Mouse (Mus musculus) lung, embryonic 14.5 days (tissue): ENCODE data around the gene Tsnaxip1. TPM values are rescaled to one million over a fixed set of nuclear protein-coding genes. Genes with fewer than 3 reads are reported as not detected.

Experiments used
- ATAC-seq: fragments of 200-750 bp; cut with Nextera tagmentation; 2 replicates; pipeline ENCODE4 v1.8.0; 2017; ENCODE audit warnings: mild to moderate bottlenecking, moderate TSS enrichment, moderate library complexity; ENCODE audit not compliant: insufficient read depth
- DNase-seq: peaks from one replicate; pipeline ENCODE4 v3.0.0-alpha.2; 2015
- H3K27ac ChIP-seq: fragments of 300-500 bp; sonication (generic); 2 replicates; pipeline ENCODE4 v1.5.1; 2014; ENCODE audit warnings: low read depth, mild to moderate bottlenecking, moderate library complexity
- H3K27me3 ChIP-seq: fragments of 300-500 bp; sonication (generic); 2 replicates; pipeline ENCODE4 v1.6.1; 2014; ENCODE audit warnings: low read length, control low read depth; ENCODE audit not compliant: insufficient read depth
- H3K36me3 ChIP-seq: fragments of 300-500 bp; sonication (generic); 2 replicates; pipeline ENCODE4 v1.6.1; 2014; ENCODE audit warnings: control low read depth; ENCODE audit not compliant: insufficient read depth
- H3K4me1 ChIP-seq: fragments of 300-500 bp; sonication (generic); 2 replicates; pipeline ENCODE4 v1.6.1; 2014; ENCODE audit warnings: antibody characterized with exemption, control low read depth; ENCODE audit not compliant: insufficient read depth
- H3K4me2 ChIP-seq: fragments of 300-500 bp; sonication (generic); 2 replicates; pipeline ENCODE4 v1.6.1; 2014; ENCODE audit warnings: mild to moderate bottlenecking
- H3K4me3 ChIP-seq: fragments of 300-500 bp; sonication (generic); 2 replicates; pipeline ENCODE4 v1.5.1; 2014; ENCODE audit warnings: low read depth, low read length
- H3K9ac ChIP-seq: fragments of 300-500 bp; sonication (generic); 2 replicates; pipeline ENCODE4 v1.6.1; 2014
- H3K9me3 ChIP-seq: fragments of 300-500 bp; sonication (generic); 2 replicates; pipeline ENCODE4 v1.6.1; 2016; ENCODE audit warnings: low read depth, low read length, control low read depth
- CTCF ChIP-seq: IDR thresholded peaks from 2 replicates; pipeline ENCODE4 v1.5.1; 2016; ENCODE audit warnings: antibody characterized with exemption, low read depth
- WGBS: fragments of 180-500 bp; shearing (Covaris S2); extraction: QIAGEN DNeasy Blood & Tissue Kit; methylation state at CpG from one replicate; pipeline ENCODE4 v1.1.7; 2014; 5-methylcytosine and 5-hydroxymethylcytosine counted together
- polyA plus RNA-seq: library from polyadenylated mRNA; unstranded; fragments of >200 nt; fragmentation: Nextera tagmentation; extraction: Ambion mirVana; gene quantifications from 2 replicates; pipeline ENCODE4 v1.2.1, GENCODE M21; 2014

The Tsnaxip1 gene
- polyA plus RNA-seq, 1 experiment from 2014 or later = 0.09 TPM

- Histone ChIP-seq H3K9ac (no peak overlapping the region), H3K27me3 (no peaks in the 10 kb centered on the region), H3K4me3 (no peak overlapping the region), H3K27ac (no peak overlapping the region), H3K9me3 (no peaks in the 10 kb centered on the region), H3K4me2 (no peak overlapping the region), H3K36me3 (peaks cover 8% of the 10 kb centered on the region), H3K4me1 (no peaks in the 10 kb centered on the region)
- WGBS = 90% methylated on average over 5 of the region's 5 CpGs
- DNase-seq = no peak
- ATAC-seq = no peak
- TF ChIP-seq CTCF = no peak
Measured at GRCm38 (mm10) chr8:105839209-105839608, 11.7 kb downstream of the Tsnaxip1 start.

- Histone ChIP-seq H3K4me2 (no peak overlapping the region), H3K27ac (no peak overlapping the region), H3K9me3 (no peaks in the 10 kb centered on the region), H3K4me1 (no peaks in the 10 kb centered on the region), H3K27me3 (no peaks in the 10 kb centered on the region), H3K4me3 (no peak overlapping the region), H3K9ac (no peak overlapping the region), H3K36me3 (peaks cover 62% of the 10 kb centered on the region)
- TF ChIP-seq CTCF = no peak
- ATAC-seq = no peak
- WGBS = 81% methylated on average over 11 of the region's 11 CpGs
- no peak for DNase-seq
Measured at GRCm38 (mm10) chr8:105846678-105847077, 19.1 kb downstream of the Tsnaxip1 start.

GRCm38 (mm10) chr8:105850014-105850413, 22.5 kb downstream of the Tsnaxip1 start:
- no peak for ATAC-seq
- DNase-seq = no peak
- H3K36me3 ChIP-seq = peaks cover 46% of the 10 kb centered on the region
- WGBS = 77% methylated on average over 4 of the region's 4 CpGs
- H3K9ac ChIP-seq = no peak overlapping the region
- TF ChIP-seq CTCF = no peak
- no peaks in the 10 kb centered on the region for H3K4me1 ChIP-seq
- no peak overlapping the region for H3K27ac ChIP-seq
- no peaks in the 10 kb centered on the region for H3K27me3 ChIP-seq
- no peak overlapping the region for H3K4me3 ChIP-seq
- H3K4me2 ChIP-seq = peak overlapping the region; percentile 55; the same call in 1 of the 2 replicates
- H3K9me3 ChIP-seq = no peaks in the 10 kb centered on the region

DNA sequence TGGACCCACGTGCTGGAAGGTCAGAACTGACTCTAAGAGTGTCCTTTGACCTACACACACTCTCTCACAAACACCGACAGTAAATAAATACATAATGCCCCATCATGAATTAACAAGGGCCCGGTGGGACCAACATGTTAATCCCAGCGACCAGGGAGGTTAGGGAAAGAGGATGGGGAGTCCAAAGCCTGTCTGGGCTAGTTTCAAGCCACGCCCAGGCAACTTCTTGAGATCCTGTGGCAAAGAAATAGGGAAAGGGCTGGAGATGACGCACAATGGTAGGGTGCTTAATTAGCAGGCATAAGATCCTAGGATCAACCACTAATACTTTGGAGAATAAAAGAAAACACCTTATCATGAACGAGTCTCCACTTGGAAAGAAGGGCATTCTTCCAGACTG, 23.1 kb downstream of the Tsnaxip1 start:
- Histone ChIP-seq H3K4me2 (peak overlapping the region; percentile 55), H3K4me3 (peak overlapping the region; percentile 5; the same call in 1 of the 2 replicates), H3K36me3 (peaks cover 40% of the 10 kb centered on the region), H3K9me3 (no peaks in the 10 kb centered on the region), H3K4me1 (no peaks in the 10 kb centered on the region), H3K27me3 (no peaks in the 10 kb centered on the region), H3K27ac (no peak overlapping the region), H3K9ac (no peak overlapping the region; the same call in 1 of the 2 replicates)
- no peak for TF ChIP-seq CTCF
- ATAC-seq (no peak), DNase-seq (no peak)
- 75% methylated on average over 7 of the region's 7 CpGs for WGBS

DNA sequence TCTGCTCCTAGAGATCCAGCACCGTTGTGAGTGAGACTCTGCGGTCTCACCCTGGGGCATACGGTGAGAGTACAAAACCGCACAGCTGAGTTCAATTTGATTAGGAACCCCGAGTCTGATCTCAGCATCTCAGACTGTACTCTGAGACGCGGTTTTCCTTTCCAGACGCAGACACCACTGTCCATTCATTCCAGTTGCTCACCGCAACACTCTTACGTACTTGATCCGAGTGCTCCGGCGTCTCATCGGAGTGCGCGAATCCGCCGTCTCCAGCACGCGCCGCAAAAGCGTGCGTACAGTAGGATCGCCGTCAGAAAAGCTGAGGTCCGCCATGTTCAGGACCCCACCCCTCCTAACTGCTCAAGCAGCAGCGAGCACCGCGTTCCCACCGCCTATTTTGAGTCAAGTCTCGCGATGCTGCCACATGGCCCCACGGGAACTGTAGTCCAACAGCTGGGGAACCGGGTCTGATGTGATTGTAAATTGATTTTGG, 24.2 kb downstream of the Tsnaxip1 start:
- peaks cover 8% of the 10 kb centered on the region for H3K4me1 ChIP-seq
- peak overlapping the region; percentile 71 for H3K27ac ChIP-seq
- H3K4me2 ChIP-seq = peak overlapping the region; percentile 69
- H3K9ac ChIP-seq = peak overlapping the region; percentile 73
- no peaks in the 10 kb centered on the region for H3K9me3 ChIP-seq
- TF ChIP-seq CTCF = no peak
- peak overlapping the region; percentile 77 for H3K4me3 ChIP-seq
- H3K36me3 ChIP-seq = peaks cover 29% of the 10 kb centered on the region
- DNase-seq (peak; percentile 98), ATAC-seq (peak; percentile 76)
- WGBS = under 1% methylated on average over 34 of the region's 34 CpGs
- H3K27me3 ChIP-seq = no peaks in the 10 kb centered on the region

DNA sequence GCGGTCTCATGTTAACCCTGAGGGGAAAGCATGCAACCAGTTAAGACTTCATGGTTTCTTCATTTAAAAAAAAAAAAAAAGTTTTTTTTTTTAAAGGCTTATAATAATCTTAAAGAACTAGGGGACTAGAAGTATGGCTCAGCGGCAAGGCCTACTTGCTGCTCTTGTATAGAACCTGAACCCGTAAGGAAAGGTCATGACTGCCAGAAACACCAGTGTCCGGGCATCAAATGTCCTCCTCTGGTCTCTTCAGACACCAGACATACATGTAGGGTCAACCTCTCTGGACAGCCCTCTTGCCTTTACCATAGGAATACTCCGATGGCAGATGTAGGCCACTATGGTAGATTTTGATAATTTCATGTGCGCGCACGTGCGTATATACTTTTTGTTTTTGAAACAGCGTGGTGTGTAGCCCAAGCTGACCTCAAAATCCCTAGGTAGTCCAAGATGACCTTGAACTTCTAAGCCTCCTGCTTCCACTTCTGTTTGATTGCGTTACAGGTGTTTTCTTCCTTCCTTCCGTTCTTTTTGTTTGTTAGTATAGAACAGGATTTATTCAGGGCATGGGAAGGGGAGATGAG, 24.7 kb downstream of the Tsnaxip1 start:
- Histone ChIP-seq H3K27ac (no peak overlapping the region), H3K4me1 (peaks cover 12% of the 10 kb centered on the region), H3K36me3 (peaks cover 24% of the 10 kb centered on the region), H3K9me3 (no peaks in the 10 kb centered on the region), H3K9ac (no peak overlapping the region), H3K4me3 (peak overlapping the region; percentile 77; the same call in 1 of the 2 replicates), H3K27me3 (no peaks in the 10 kb centered on the region), H3K4me2 (no peak overlapping the region)
- no peak for TF ChIP-seq CTCF
- ATAC-seq (no peak), DNase-seq (no peak)
- WGBS = 77% methylated on average over 12 of the region's 12 CpGs

DNA sequence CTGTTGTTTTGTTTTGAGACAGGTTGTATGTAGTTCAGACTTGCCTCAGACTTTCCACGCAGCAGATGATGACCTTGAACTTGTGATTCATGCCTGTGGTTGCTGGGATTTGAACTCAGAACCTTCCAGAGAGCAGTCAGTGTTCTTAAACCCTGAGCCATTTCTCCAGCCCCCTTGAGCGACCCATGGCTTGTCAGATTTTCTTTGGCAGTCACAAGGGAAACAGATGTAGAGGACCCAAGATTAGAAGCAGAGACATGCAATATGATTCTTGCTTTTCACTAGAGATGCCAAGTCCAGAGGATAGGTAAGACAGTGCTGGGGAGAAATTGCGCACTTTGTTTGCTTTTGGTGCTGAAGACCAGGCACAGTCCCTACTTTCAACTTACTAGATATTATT, 25.6 kb downstream of the Tsnaxip1 start, which contains the start of gene Cenpt:
Gene Cenpt, minus strand, starts transcription at position 101 of the 400 bp plus-strand sequence.
- no peak within 1 kb of the TSS for H3K27ac ChIP-seq
- no peak within 1 kb of the TSS for H3K4me2 ChIP-seq
- DNase-seq (no peak), ATAC-seq (no peak)
- no peaks in the 10 kb centered on the region for H3K27me3 ChIP-seq
- H3K36me3 ChIP-seq = peaks cover 15% of the 10 kb centered on the region
- 82% methylated on average over 3 of the region's 3 CpGs for WGBS
- TF ChIP-seq CTCF = no peak
- no peak within 1 kb of the TSS for H3K4me3 ChIP-seq
- H3K9me3 ChIP-seq = no peaks in the 10 kb centered on the region
- H3K9ac ChIP-seq = no peak within 1 kb of the TSS
- H3K4me1 ChIP-seq = peaks cover 12% of the 10 kb centered on the region
